Mouse (Mus musculus) heart, embryonic 13.5 days (tissue): ENCODE measurements around the gene Uxs1. TPM values are rescaled to one million over a fixed set of nuclear protein-coding genes. Genes with fewer than 3 reads are reported as not detected.

ENCODE experiments used
- ATAC-seq: fragments of 200-750 bp; cut with Nextera tagmentation; 2 replicates; pipeline ENCODE4 v1.8.0; 2017; ENCODE audit warnings: moderate TSS enrichment; ENCODE audit not compliant: insufficient number of reproducible peaks, low FRiP score, low TSS enrichment; ENCODE audit errors: extremely low read depth
- H3K27ac ChIP-seq: fragments of 300-500 bp; sonication (generic); replicated peaks from 2 replicates; pipeline ENCODE4 v1.5.1; 2015; ENCODE audit warnings: moderate library complexity, mild to moderate bottlenecking, inconsistent platforms
- H3K27me3 ChIP-seq: fragments of 300-500 bp; sonication (generic); replicated peaks from 2 replicates; pipeline ENCODE4 v1.6.1; 2015; ENCODE audit warnings: mild to moderate bottlenecking, inconsistent platforms
- H3K36me3 ChIP-seq: fragments of 300-500 bp; sonication (generic); 2 replicates; pipeline ENCODE4 v1.6.1; 2015; ENCODE audit warnings: mild to moderate bottlenecking, inconsistent platforms
- H3K4me1 ChIP-seq: fragments of 300-500 bp; sonication (generic); 2 replicates; pipeline ENCODE4 v1.6.1; 2015; ENCODE audit warnings: inconsistent platforms
- H3K4me2 ChIP-seq: fragments of 300-500 bp; sonication (generic); 2 replicates; pipeline ENCODE4 v1.6.1; 2015; ENCODE audit warnings: inconsistent platforms, mild to moderate bottlenecking, moderate library complexity
- H3K4me3 ChIP-seq: fragments of 300-500 bp; sonication (generic); 2 replicates; pipeline ENCODE4 v1.5.1; 2015; ENCODE audit warnings: moderate library complexity, mild to moderate bottlenecking, inconsistent platforms
- H3K9ac ChIP-seq: fragments of 300-500 bp; sonication (generic); 2 replicates; pipeline ENCODE4 v1.6.1; 2015; ENCODE audit warnings: inconsistent platforms, mild to moderate bottlenecking, moderate library complexity
- H3K9me3 ChIP-seq: fragments of 300-500 bp; sonication (generic); 2 replicates; pipeline ENCODE4 v1.6.1; 2016; ENCODE audit warnings: inconsistent platforms
- WGBS: fragments of 180-500 bp; shearing (Covaris S2); methylation state at CpG from one replicate; pipeline ENCODE4 v1.1.7; 2015; ENCODE audit warnings: mixed read lengths; 5-methylcytosine and 5-hydroxymethylcytosine counted together
- polyA plus RNA-seq: library from polyadenylated mRNA; unstranded; fragments of >200 nt; fragmentation: Nextera tagmentation; extraction: Ambion mirVana; gene quantifications from 2 replicates; pipeline ENCODE4 v1.2.1, GENCODE M21; 2015

Gene Uxs1
- polyA plus RNA-seq, 1 experiment from 2014 or later = 15.0 TPM

DNA sequence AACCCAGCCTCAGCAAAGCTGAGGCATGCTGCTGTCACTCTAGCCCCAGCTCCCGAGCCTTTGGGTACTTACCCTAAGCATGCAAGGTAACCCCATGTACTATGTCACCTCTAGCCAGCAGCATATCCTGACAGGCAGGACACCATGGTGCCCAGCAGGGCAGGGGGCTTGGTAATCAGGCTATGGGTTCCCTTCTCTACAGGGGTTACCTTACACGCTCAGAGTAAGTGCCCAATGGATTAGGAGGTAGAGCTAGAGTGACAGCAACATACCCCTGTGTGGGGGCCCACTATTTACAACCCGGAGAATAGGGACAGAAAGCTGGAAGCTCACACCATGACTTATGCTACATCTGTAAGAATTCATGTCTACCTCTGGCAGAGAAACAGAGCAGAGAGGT lies 57.6 kb downstream of the Uxs1 start:
- Histone ChIP-seq H3K27me3 (no peaks in the 10 kb centered on the region), H3K9ac (no peak overlapping the region), H3K4me3 (no peak overlapping the region), H3K4me2 (no peak overlapping the region), H3K27ac (no peak overlapping the region), H3K36me3 (peaks cover 52% of the 10 kb centered on the region), H3K4me1 (no peaks in the 10 kb centered on the region), H3K9me3 (no peaks in the 10 kb centered on the region)
- WGBS = 84% methylated on average over 3 of the region's 3 CpGs
- no peak for ATAC-seq

DNA sequence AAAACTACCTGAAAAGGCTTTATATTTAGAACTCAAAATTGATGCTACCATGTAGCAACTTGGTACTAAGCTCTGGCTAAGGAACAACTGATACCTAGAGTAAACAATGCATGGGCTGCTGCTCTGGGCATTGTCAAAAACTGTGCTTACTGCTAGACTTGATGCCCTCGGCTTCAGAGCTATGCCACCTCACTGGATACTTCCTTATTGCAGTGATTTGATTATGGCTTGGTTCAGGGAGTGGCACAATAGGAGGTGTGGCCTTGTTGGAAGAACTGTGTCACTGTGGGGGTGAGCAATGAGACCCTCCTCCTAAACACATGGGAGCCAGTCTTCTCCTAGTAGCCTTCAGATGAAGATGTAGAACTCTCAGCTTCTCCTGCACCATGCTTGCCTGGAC lies 58.3 kb downstream of the Uxs1 start:
- WGBS = 60% methylated on average over 1 of the region's 1 CpGs
- Histone ChIP-seq H3K27ac (no peak overlapping the region), H3K36me3 (peaks cover 56% of the 10 kb centered on the region), H3K9ac (no peak overlapping the region), H3K4me1 (no peaks in the 10 kb centered on the region), H3K4me2 (no peak overlapping the region), H3K4me3 (no peak overlapping the region), H3K27me3 (no peaks in the 10 kb centered on the region), H3K9me3 (no peaks in the 10 kb centered on the region)
- ATAC-seq = no peak

DNA sequence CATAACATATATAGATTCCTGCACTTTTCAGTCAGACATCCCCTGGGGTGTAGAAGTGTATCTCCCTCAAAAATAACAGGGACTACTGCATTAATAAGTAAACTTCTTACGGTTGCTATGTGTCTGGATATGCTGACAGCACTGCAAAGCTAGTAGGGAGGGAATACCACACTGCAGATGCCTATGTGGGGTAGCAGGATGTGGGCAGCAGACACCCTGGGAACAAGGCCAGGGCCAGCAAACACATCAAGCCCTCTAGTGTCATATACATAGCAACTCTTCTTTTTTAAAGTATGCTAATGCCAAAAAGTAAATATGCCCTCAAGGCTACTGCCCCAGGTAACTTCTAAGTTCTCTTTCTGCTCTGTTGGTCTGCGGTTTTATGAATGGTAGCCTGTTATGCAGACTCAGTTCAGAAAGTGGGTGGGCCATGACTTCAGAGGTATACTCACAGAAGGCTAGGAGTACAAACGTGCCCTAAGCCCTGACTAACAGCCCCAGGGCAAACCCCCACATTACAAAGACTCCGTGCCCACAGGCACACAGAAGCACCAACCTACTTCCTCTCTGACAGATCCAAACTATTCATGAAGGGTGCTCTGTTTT lies 59.1 kb downstream of the Uxs1 start:
- no peak overlapping the region for H3K9ac ChIP-seq
- H3K4me3 ChIP-seq = no peak overlapping the region
- peaks cover 57% of the 10 kb centered on the region for H3K36me3 ChIP-seq
- no peaks in the 10 kb centered on the region for H3K4me1 ChIP-seq
- ATAC-seq = no peak
- no peak overlapping the region for H3K27ac ChIP-seq
- H3K9me3 ChIP-seq = no peaks in the 10 kb centered on the region
- H3K27me3 ChIP-seq = no peaks in the 10 kb centered on the region
- H3K4me2 ChIP-seq = no peak overlapping the region
- WGBS = 77% methylated on average over 4 of the region's 4 CpGs

DNA sequence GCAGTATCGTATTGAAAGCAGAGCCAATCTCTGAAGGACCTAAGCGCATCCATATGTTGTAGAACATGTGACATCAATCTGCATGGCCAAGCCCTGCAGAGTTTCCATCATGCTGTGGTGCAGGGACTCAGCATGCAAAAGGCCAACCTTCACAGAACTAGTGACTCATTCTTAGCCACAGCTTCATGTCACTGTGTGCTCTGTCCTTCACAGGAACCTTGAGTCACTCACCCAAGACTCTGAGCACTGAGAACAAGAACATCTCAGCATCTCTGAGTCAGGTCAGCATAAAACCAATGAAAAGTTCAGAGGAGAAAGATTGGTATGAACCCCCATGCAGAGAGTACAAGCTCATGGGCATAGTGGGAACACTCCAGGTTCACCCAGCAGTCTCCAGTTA lies 61.3 kb downstream of the Uxs1 start:
- peaks cover 44% of the 10 kb centered on the region for H3K36me3 ChIP-seq

DNA sequence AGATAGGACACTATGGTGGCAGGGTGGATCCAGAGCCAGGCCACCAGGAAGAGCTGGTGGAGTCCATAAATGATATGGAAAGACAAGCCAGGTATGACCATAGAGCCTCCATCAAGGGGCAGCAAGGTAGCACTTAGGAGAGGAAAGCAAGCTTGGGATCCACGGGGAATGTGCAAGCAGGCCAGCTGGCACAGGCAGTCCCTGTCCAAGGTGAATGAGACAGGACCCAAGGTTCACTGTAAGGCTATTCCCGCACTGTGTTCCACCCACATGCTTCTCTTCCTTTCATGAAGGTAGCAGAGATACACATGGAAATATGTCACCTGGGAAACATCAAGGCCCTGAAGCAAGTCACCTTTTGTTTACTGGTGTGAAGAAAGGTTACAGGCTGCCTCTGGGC lies 63.1 kb downstream of the Uxs1 start:
- Histone ChIP-seq H3K27me3 (no peaks in the 10 kb centered on the region), H3K4me3 (no peak overlapping the region), H3K9me3 (no peaks in the 10 kb centered on the region), H3K4me2 (no peak overlapping the region), H3K27ac (no peak overlapping the region), H3K4me1 (no peaks in the 10 kb centered on the region), H3K36me3 (peaks cover 29% of the 10 kb centered on the region), H3K9ac (no peak overlapping the region)
- ATAC-seq = no peak
- 84% methylated on average over 2 of the region's 2 CpGs for WGBS

More for the DNA sequence above, 61.3 kb downstream of the Uxs1 start:
- no peak overlapping the region for H3K4me3 ChIP-seq
- no peaks in the 10 kb centered on the region for H3K9me3 ChIP-seq
- H3K9ac ChIP-seq = no peak overlapping the region
- no peaks in the 10 kb centered on the region for H3K4me1 ChIP-seq
- 87% methylated on average over 2 of the region's 2 CpGs for WGBS
- H3K4me2 ChIP-seq = no peak overlapping the region
- ATAC-seq = no peak
- H3K27ac ChIP-seq = no peak overlapping the region
- H3K27me3 ChIP-seq = no peaks in the 10 kb centered on the region

DNA sequence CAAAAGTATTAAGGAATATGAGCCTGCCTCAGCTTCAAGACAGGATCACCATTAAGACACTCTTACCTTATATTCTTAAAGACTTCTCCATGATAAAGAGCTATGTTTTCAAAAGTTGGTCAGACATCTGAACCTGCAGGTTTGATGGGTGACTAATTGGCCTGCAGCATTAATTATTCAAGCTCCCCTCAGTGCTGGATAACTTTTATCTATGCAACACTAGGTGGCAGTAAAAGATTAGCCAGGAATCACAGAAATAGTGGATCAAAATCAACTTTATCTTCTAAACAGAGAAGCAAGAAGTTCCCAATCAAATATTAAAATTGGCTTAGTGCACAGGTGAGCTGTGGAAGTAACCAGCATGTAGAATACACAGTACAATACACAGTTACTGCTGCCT lies 67.5 kb downstream of the Uxs1 start:
- Histone ChIP-seq H3K9me3 (no peaks in the 10 kb centered on the region), H3K9ac (no peak overlapping the region), H3K4me3 (no peak overlapping the region), H3K36me3 (peaks cover 36% of the 10 kb centered on the region), H3K27ac (no peak overlapping the region), H3K4me2 (no peak overlapping the region), H3K27me3 (no peaks in the 10 kb centered on the region), H3K4me1 (no peaks in the 10 kb centered on the region)
- no peak for ATAC-seq

DNA sequence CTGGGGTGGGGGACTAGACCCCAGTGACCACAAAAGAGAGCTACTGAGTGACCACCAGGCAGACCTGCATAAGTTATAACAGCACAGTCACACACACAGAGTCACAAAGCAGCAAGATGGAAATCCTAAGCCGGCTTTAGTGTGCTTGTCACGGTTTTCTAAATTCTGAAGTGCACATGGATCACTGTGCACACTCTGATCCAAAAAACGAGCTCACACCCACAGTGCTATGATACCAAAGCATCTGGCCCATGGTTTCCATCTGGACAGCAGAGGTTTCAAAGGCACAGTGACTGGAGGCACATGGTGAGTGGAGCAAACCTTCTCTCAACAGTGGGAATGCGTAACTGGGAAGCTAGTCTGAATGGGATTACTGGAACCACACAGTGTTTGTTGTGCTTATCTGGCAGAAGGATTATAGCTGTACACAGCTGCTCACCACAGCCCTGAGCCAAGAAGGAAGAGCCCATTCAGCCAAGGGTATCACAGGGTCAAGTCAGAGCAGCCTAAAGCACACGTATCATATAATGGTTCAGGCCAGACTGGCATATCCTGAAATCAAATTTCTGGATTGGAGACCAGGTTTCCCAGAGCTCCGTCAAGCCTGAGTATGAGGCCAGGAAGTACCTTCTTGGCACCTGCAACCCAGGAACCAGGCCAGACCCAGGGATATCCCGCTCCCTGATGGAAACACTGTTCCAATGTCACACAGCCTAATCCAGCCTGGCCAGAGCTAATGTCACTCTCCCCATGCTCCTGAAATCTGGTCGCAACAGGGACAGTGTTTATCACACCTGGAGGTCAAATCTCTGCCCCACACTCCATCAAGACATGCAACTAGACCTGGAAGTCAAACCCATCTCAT lies 72.9 kb downstream of the Uxs1 start:
- H3K9me3 ChIP-seq = no peaks in the 10 kb centered on the region
- no peak overlapping the region for H3K4me2 ChIP-seq
- peaks cover 54% of the 10 kb centered on the region for H3K36me3 ChIP-seq
- H3K4me3 ChIP-seq = no peak overlapping the region
- no peak; the same call in 1 of the 2 replicates for ATAC-seq
- H3K9ac ChIP-seq = no peak overlapping the region
- WGBS = 85% methylated on average over 8 of the region's 8 CpGs
- no peaks in the 10 kb centered on the region for H3K4me1 ChIP-seq
- no peaks in the 10 kb centered on the region for H3K27me3 ChIP-seq
- H3K27ac ChIP-seq = no peak overlapping the region

DNA sequence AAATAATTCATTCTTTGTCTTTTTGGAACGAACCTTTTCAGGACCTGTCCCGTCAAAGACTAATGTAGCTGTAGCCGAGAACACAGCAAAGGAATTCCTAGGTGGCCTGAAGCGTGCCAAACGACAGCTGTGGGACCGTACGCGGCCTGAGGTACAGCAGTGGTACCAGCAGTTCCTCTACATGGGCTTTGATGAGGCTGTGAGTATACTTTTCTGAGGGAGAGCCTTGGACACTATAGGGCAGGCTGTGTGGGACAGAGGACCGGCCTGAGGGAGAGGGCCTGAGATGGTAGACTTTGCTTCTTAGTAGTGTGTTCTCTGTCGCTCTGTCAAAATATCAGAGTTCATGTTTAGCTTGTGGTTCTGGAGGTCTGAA lies 89.1 kb downstream of the Uxs1 start:
- WGBS = 82% methylated on average over 10 of the region's 10 CpGs

DNA sequence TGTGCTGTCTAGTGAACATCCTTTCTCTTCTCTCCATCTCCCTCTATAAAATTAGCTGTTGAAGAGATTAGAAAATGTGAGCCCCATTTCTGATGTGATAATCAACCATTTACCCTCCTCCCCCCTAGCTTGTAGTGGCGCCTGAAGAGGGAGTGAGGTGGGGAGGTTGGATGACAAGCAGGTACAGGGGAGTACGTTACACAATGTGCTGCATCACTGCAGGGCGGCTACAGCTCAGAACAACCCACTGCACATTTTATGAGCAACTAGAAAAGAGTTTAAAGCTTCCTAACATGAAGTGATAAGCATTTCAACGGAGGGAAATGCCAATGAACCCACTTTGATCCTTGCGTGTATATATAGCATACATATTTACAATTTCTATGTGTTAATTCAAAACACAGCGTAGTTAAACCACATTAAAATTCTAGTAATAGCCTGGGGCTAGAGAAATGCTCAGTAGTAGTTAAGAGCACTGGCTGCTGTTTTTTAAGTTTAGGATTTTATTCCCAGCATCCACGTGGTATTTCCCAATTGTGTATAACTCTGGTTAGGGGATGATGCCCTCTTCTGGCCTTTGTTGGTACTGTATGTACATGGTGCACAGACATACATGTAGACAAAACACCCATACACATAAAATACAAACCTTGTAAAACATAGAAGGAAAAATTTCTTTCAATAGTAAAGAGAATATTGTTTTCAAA lies 89.6 kb downstream of the Uxs1 start:
- Histone ChIP-seq H3K27ac (no peak overlapping the region), H3K9me3 (no peaks in the 10 kb centered on the region), H3K9ac (no peak overlapping the region), H3K27me3 (no peaks in the 10 kb centered on the region), H3K36me3 (no peaks in the 10 kb centered on the region), H3K4me3 (no peak overlapping the region), H3K4me1 (no peaks in the 10 kb centered on the region), H3K4me2 (no peak overlapping the region)
- ATAC-seq = no peak
- WGBS = 64% methylated on average over 7 of the region's 7 CpGs

More for the DNA sequence above, 89.1 kb downstream of the Uxs1 start:
- H3K4me1 ChIP-seq = no peaks in the 10 kb centered on the region
- no peak overlapping the region for H3K4me2 ChIP-seq
- no peaks in the 10 kb centered on the region for H3K36me3 ChIP-seq
- no peaks in the 10 kb centered on the region for H3K27me3 ChIP-seq
- no peaks in the 10 kb centered on the region for H3K9me3 ChIP-seq
- no peak overlapping the region for H3K4me3 ChIP-seq
- ATAC-seq = no peak
- H3K9ac ChIP-seq = no peak overlapping the region
- no peak overlapping the region for H3K27ac ChIP-seq

DNA sequence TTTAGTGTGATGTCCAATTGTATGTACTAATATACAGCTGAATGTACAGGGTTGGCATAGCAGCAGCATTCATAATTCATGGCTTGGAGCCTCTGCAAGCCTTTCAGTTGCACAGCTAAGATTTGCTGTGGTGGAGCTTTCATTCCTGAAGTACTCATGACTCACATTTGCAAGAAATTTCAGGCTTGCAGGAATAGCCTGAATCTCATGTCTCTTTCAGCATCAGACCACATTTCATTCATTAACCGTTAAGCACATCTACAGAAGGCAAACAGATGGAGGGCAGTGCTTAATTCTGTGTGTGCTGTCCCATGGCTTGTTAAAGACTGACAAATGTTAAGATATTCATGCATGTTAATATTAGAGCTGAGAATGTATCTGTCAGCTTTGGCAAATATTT lies 94.9 kb downstream of the Uxs1 start:
- Histone ChIP-seq H3K27me3 (no peaks in the 10 kb centered on the region), H3K36me3 (no peaks in the 10 kb centered on the region), H3K27ac (no peak overlapping the region), H3K4me1 (peaks cover 9% of the 10 kb centered on the region), H3K4me3 (no peak overlapping the region), H3K4me2 (no peak overlapping the region), H3K9ac (no peak overlapping the region), H3K9me3 (no peaks in the 10 kb centered on the region)
- 76% methylated on average over 1 of the region's 1 CpGs for WGBS
- no peak for ATAC-seq

DNA sequence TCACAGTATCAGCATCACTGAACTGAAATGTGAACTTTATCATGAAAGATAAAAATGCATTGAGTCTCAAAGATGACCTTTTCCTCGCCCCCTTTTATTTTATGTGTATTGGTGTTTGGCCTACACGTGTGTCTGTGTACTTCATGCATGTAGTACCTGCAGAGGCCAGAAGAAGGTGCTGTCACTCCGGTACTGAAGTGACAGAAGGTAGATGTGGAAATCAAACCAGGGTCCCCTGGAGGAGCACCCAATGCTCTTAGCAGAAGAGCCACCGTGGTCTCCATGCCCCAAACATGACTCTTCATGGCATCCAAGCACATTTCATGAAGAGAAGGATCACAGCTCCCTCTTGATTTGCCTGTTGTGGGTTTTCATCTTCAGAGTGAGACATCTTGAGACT lies 95.5 kb downstream of the Uxs1 start:
- WGBS = 78% methylated on average over 4 of the region's 4 CpGs
- no peak overlapping the region for H3K27ac ChIP-seq
- no peaks in the 10 kb centered on the region for H3K27me3 ChIP-seq

More for the DNA sequence above, 95.5 kb downstream of the Uxs1 start:
- Histone ChIP-seq H3K9me3 (no peaks in the 10 kb centered on the region), H3K9ac (no peak overlapping the region), H3K4me3 (no peak overlapping the region), H3K4me2 (no peak overlapping the region), H3K4me1 (peaks cover 9% of the 10 kb centered on the region), H3K36me3 (no peaks in the 10 kb centered on the region)
- ATAC-seq = no peak
